Mouse (Mus musculus) right cerebral cortex, adult 18-20 months (tissue): ENCODE measurements around the gene Atp13a4.

Experiments used
- DNase-seq: peaks from one replicate; pipeline ENCODE4 v3.0.0; 2022; ENCODE audit warnings: mixed read lengths

Atp13a4 gene

DNA sequence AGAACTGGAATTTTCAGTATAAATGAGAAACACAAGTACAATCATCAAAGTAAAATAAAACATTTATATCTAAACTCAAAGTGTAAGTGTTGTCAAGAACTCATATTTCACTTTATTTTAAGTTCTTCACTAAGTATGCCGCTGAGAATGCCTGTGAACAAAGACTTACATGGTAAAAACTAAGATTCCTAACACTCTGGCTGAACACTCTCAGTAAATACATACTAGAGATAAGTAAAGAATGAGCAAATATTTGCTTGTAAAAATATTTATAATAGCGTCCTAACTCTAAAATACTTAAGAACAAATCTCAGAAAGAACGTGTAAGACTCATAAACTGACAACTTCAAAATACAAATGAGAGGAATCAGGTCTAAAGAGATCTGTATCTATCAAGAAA, 80.9 kb downstream of the Atp13a4 start:
- DNase-seq = no peak

GRCm38 (mm10) chr16:29459331-29459730, 85.3 kb downstream of the Atp13a4 start:
- DNase-seq = no peak

DNA sequence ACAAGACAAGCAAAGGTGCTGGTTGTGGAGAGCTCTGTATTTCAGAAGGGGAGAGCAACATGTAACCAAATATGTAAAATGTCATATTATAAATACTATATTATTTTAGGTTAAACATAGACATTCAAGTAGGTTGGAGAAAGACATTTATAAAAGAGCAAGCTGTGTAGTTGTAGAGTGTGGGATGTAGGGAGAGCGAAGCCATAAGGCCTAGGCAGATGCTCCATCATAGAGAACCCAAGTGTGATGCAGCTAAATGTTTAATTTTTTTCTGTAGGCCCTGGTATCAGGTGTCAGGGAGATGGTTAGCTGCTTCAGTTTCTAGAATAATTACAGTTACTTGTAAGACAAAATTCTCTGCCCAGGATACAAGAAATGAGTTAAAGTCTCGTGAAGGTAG, 87.8 kb downstream of the Atp13a4 start:
- DNase-seq = no peak

- no peak for DNase-seq
These were observed 91.4 kb downstream of the Atp13a4 start for GRCm38 (mm10) chr16:29453282-29453681.

DNA sequence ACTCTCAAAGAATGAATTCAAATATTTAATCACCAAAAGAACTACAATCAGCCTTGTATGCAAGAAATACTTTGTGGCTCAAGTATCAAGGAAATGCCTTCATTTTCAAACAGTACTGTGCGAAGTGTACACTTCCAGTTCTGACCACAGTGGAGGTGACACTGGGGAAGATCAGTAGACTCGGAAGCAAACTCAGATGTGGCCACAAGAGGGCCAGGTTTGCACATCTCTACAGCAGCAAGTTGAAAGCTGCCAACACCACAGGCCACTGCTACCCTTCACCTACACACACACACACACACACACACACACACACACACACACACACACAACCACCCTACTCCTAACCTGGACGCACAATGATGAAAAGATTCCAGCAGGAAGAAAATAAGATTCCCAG, 93.0 kb downstream of the Atp13a4 start:
- DNase-seq = peak; percentile 68

DNA sequence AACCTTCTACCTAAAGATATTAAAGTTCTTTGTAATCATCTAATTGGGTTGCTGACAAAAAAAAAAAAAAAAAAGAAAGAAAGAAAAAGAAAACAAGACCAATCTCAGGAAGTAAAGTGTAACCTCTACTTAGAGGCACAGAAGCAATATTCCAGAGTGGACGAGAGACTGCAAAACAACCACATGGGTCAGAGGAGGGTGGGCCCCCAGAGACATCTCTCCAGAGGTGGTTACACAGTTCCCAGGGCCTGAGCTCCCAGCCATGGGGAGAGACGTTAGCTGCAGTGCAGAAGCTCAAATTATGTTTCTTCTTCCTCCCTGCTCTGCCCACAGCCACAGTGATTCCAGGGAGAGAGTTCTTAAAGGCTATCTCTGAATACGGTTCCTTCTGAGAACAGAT, 102.5 kb downstream of the Atp13a4 start:
- DNase-seq = no peak

GRCm38 (mm10) chr16:29441405-29441985, 103.2 kb downstream of the Atp13a4 start:
- DNase-seq = peak; percentile 11

DNA sequence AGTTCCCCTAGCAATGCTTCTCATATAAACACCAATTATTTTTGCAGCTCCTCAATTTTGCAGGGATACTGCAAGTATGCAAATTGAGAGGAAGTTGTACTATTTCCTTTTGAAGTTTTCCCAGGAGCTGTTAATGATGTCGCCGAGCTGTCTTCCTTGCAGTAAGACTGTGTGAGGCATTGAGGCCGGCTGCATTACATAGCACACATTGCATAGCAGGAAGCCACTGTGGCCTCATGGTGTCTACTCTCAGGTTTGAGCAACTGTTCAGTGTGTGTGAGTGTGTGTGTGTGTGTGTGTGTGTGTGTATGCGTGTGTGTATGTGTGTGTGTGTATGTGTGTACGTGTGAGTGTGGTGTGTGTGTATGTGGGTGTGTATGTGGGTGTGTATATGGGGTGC, 106.6 kb downstream of the Atp13a4 start:
- no peak for DNase-seq

DNA sequence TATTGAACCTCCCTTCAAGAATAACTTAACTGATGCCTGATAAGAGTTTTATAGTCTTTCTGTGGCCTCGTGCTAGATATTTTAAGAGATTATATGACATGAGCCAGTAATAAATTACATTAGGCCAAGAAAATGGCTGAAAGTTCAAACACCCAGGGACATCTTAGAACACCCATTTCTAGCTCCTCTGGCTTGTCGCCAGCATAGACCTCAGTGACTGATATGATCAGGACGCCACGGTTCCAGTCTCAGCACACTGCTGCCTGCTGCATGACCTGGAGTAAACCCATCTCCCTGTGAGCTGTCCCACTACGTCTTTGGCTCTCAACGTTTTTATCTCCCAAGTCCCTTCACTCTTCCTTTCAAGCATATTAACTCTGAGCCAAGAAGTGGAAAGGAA, 108.9 kb downstream of the Atp13a4 start:
- no peak for DNase-seq

DNA sequence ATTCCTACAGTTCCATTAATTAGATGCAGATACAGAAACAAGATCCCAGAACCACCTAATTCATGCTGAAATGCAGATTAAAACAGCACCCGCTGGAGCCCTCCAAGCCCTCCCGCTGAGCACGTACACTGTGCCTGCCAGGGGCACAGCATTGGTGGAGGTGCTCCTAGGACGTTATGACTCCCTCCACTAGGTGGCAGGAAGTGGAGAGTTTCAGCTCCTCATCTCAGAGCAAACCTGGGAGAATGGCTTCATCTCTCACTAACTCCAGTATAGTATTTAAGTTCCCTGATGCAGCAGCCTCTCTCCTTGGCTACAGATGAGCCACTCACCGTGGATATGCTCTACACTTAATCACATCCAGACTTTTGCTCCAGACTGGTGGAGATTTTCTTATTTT, 110.0 kb downstream of the Atp13a4 start:
- peak; percentile 60 for DNase-seq

DNA sequence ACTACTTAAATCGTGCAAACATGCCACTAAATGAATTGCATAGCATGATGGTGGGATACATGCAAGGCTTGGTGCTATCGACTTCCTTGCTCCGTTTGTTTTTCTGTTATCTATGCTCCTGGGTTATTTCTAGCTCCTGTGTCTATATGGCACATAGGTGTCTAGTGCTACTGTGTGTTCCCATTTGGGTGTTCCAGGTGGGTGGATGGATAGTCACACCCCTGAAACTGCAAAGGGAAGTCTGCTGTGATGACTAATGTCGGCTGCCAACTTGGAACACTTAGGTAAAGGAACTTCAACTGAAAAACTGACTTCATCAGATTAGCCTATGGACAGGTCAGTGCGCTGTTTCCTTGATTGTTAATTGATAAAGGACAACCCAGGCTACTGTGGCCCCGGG, 129.8 kb downstream of the Atp13a4 start:
- peak; percentile 58 for DNase-seq

DNA sequence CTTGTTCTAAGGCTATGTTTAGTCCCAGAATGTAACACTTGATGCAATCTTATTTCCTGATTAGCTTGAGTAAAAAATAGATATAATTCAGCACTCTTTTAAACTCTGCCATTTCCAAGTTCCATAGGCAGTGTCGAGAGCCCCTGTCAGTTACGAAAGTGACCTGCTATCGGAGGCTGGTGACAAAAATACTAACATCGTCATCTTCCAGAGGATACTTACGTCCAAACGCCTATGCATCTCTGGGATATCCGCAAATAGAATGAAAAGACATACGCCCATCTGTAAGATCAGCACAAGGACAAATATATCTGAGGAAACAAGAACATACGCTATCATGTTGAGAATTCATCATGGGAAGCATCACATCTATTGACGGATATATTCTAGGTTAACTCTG, 137.3 kb downstream of the Atp13a4 start:
- no peak for DNase-seq

DNA sequence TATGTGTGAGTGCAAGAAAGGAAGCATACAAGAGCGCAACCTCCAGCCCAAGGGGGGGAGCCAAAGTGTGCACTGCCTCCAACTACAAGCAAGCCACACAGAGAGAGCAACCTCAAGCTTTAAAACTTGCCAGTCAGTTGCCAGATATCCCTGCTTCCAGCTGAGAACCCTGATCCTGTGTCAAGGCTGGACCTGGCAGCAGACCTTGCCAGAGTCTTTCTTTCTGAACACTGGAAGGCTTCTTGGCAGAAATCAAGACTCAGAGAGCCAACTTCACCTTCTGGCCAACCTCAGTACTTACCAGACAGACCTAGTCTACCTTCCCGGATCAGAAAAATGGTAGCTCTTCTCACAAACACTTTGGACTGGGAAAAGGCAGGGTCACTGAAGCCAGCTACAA, 145.6 kb downstream of the Atp13a4 start:
- DNase-seq = no peak

GRCm38 (mm10) chr16:29384781-29385180, 159.9 kb downstream of the Atp13a4 start:
- no peak for DNase-seq

- DNase-seq = no peak
These were observed 166.2 kb downstream of the Atp13a4 start, which contains the start of gene Atp13a5 for GRCm38 (mm10) chr16:29378458-29378857. Gene Atp13a5 (minus strand): TSS chr16:29378732.

GRCm38 (mm10) chr16:29374636-29375035, 170.0 kb downstream of the Atp13a4 start:
- DNase-seq = peak; percentile 40
